In genomic region chr15:99399503-99400245, GRCm38 (mm10) we compare ENCODE assay signal across 11 mouse cellular contexts. TPM values are rescaled to one million over a fixed set of nuclear protein-coding genes. Genes with fewer than 3 reads are reported as not detected.
A peak's percentile ranks its signal among the peaks of the same experiment; 100 is the strongest.
DNase-seq lines count a peak whose midpoint lies in the region; ATAC-seq lines count a peak whose summit lies in the region.
"Had no signal": no experiment of that assay in that cellular context is flagged by ENCODE, and none has a peak within 500 bp of the region (broad histone marks: within the 10 kb centered on the region; RNA-seq: fewer than 3 reads in every experiment).

No protein-coding gene starts in this region.

- H3K4me2 ChIP-seq in heart, embryonic 11.5 days, result no peak overlapping the region
- no peak overlapping the region for H3K4me2 ChIP-seq in midbrain, embryonic 13.5 days (replicated peaks)
- no peak overlapping the region for H3K4me2 ChIP-seq in midbrain, embryonic 11.5 days
- no peak overlapping the region for H3K4me2 ChIP-seq in heart, embryonic 13.5 days
- H3K4me2 ChIP-seq: embryonic facial prominence, embryonic 12.5 days; neural tube, embryonic 12.5 days had no signal

- no peak for ATAC-seq in heart, embryonic 11.5 days (replicated peaks; ENCODE audit: insufficient number of reproducible peaks, low FRiP score, low TSS enrichment)
- ATAC-seq in midbrain, embryonic 13.5 days, result no peak
- ATAC-seq in midbrain, embryonic 11.5 days (ENCODE audit: low FRiP score), result no peak
- ATAC-seq in heart, embryonic 13.5 days (ENCODE audit: extremely low read depth, insufficient number of reproducible peaks, low FRiP score, low TSS enrichment), result no peak

- DNase-seq in heart, embryonic 10.5 days (ENCODE audit: low spot score), result no peak
- no peak for DNase-seq in midbrain, embryonic 11.5 days (ENCODE audit: low spot score, missing footprints)
- no peak for DNase-seq in right cerebral cortex, postnatal 4 days
- no peak for DNase-seq in urinary bladder, postnatal 14 days (ENCODE audit: low spot score)
- DNase-seq: kidney, postnatal 14 days had no signal

- H3K27me3 ChIP-seq in heart, embryonic 10.5 days (ENCODE audit: insufficient read depth, poor library complexity, severe bottlenecking), result no peaks in the 10 kb centered on the region
- H3K27me3 ChIP-seq in heart, embryonic 11.5 days (ENCODE audit: control insufficient read depth, insufficient read depth, low read length), result no peaks in the 10 kb centered on the region
- no peaks in the 10 kb centered on the region for H3K27me3 ChIP-seq in midbrain, embryonic 13.5 days
- no peaks in the 10 kb centered on the region for H3K27me3 ChIP-seq in midbrain, embryonic 11.5 days (ENCODE audit: control insufficient read depth, insufficient read depth, low read length)
- no peaks in the 10 kb centered on the region for H3K27me3 ChIP-seq in heart, embryonic 13.5 days (replicated peaks)
- H3K27me3 ChIP-seq: embryonic facial prominence, embryonic 12.5 days; neural tube, embryonic 12.5 days had no signal

- no peak overlapping the region for H3K9ac ChIP-seq in heart, embryonic 11.5 days (ENCODE audit: low read depth, low read length)
- H3K9ac ChIP-seq in midbrain, embryonic 13.5 days (replicated peaks), result no peak overlapping the region
- no peak overlapping the region for H3K9ac ChIP-seq in midbrain, embryonic 11.5 days (ENCODE audit: low read length)
- peak overlapping the region; percentile 25; the same call in 1 of the 2 replicates for H3K9ac ChIP-seq in heart, embryonic 13.5 days
- H3K9ac ChIP-seq: embryonic facial prominence, embryonic 12.5 days; liver, embryonic 14.5 days; neural tube, embryonic 12.5 days had no signal

- H3K4me1 ChIP-seq in heart, embryonic 10.5 days, result peaks cover 46% of the 10 kb centered on the region
- H3K4me1 ChIP-seq in heart, embryonic 11.5 days (ENCODE audit: control insufficient read depth, insufficient read depth, low read length), result peaks cover 34% of the 10 kb centered on the region
- peaks cover 44% of the 10 kb centered on the region for H3K4me1 ChIP-seq in midbrain, embryonic 13.5 days (replicated peaks)
- peaks cover 8% of the 10 kb centered on the region for H3K4me1 ChIP-seq in midbrain, embryonic 11.5 days (ENCODE audit: control insufficient read depth, insufficient read depth, low read length)
- peaks cover 66% of the 10 kb centered on the region for H3K4me1 ChIP-seq in heart, embryonic 13.5 days

- H3K4me3 ChIP-seq in heart, embryonic 10.5 days, result no peak overlapping the region
- H3K4me3 ChIP-seq in heart, embryonic 11.5 days (ENCODE audit: low read depth, low read length), result no peak overlapping the region
- H3K4me3 ChIP-seq in midbrain, embryonic 13.5 days (replicated peaks), result no peak overlapping the region
- no peak overlapping the region for H3K4me3 ChIP-seq in midbrain, embryonic 11.5 days (ENCODE audit: low read depth, low read length)
- no peak overlapping the region for H3K4me3 ChIP-seq in heart, embryonic 13.5 days
- H3K4me3 ChIP-seq: embryonic facial prominence, embryonic 12.5 days; neural tube, embryonic 12.5 days had no signal

- peak overlapping the region; percentile 29; the same call in 1 of the 2 replicates for H3K27ac ChIP-seq in heart, embryonic 10.5 days
- no peak overlapping the region for H3K27ac ChIP-seq in heart, embryonic 11.5 days (ENCODE audit: low read depth, low read length)
- peak overlapping the region; percentile 40; the same call in 1 of the 2 replicates for H3K27ac ChIP-seq in midbrain, embryonic 13.5 days
- no peak overlapping the region for H3K27ac ChIP-seq in midbrain, embryonic 11.5 days (ENCODE audit: low read depth, low read length)
- H3K27ac ChIP-seq in heart, embryonic 13.5 days (replicated peaks), result peak overlapping the region; percentile 50
- H3K27ac ChIP-seq: embryonic facial prominence, embryonic 12.5 days; liver, embryonic 14.5 days; neural tube, embryonic 12.5 days had no signal

- no peaks in the 10 kb centered on the region for H3K9me3 ChIP-seq in heart, embryonic 10.5 days
- no peaks in the 10 kb centered on the region for H3K9me3 ChIP-seq in heart, embryonic 11.5 days (replicated peaks; ENCODE audit: control insufficient read depth, low read length)
- H3K9me3 ChIP-seq in midbrain, embryonic 13.5 days, result no peaks in the 10 kb centered on the region
- H3K9me3 ChIP-seq in midbrain, embryonic 11.5 days (ENCODE audit: control insufficient read depth, low read length), result no peaks in the 10 kb centered on the region
- no peaks in the 10 kb centered on the region for H3K9me3 ChIP-seq in heart, embryonic 13.5 days
- H3K9me3 ChIP-seq: embryonic facial prominence, embryonic 12.5 days; neural tube, embryonic 12.5 days had no signal

- peaks cover 37% of the 10 kb centered on the region for H3K36me3 ChIP-seq in heart, embryonic 10.5 days
- H3K36me3 ChIP-seq in heart, embryonic 11.5 days (ENCODE audit: control insufficient read depth, insufficient read depth, low read length), result peaks cover 6% of the 10 kb centered on the region; the same call in 1 of the 2 replicates
- H3K36me3 ChIP-seq in midbrain, embryonic 13.5 days, result peaks cover 27% of the 10 kb centered on the region
- no peaks in the 10 kb centered on the region; the same call in 1 of the 2 replicates for H3K36me3 ChIP-seq in midbrain, embryonic 11.5 days (ENCODE audit: control insufficient read depth, insufficient read depth, low read length)
- peaks cover 39% of the 10 kb centered on the region for H3K36me3 ChIP-seq in heart, embryonic 13.5 days

- WGBS in heart, embryonic 10.5 days, result 69% methylated on average over 15 of the region's 15 CpGs
- 68% methylated on average over 15 of the region's 15 CpGs for WGBS in heart, embryonic 11.5 days (ENCODE audit: insufficient replicate concordance)
- WGBS in midbrain, embryonic 13.5 days, result 73% methylated on average over 15 of the region's 15 CpGs
- 85% methylated on average over 15 of the region's 15 CpGs for WGBS in midbrain, embryonic 11.5 days
- WGBS in heart, embryonic 13.5 days, result 67% methylated on average over 15 of the region's 15 CpGs

RNA-seq across cellular contexts. Expression of gene Tmbim6, which starts 7.0 kb away (rescaled TPM):
- polyA plus RNA-seq in heart, embryonic 10.5 days (2016; fragmentation: Nextera tagmentation; extraction: Ambion mirVana), result 295 and 308 TPM in 2 replicates
- 233 and 290 TPM in 2 replicates for polyA plus RNA-seq in heart, embryonic 11.5 days (2014; fragmentation: Nextera tagmentation; extraction: Ambion mirVana)
- polyA plus RNA-seq in midbrain, embryonic 13.5 days (2015; fragmentation: Nextera tagmentation; extraction: Ambion mirVana), result 228 and 244 TPM in 2 replicates
- polyA plus RNA-seq in midbrain, embryonic 11.5 days (2014; fragmentation: Nextera tagmentation; extraction: Ambion mirVana), result 228 and 248 TPM in 2 replicates
- 248 and 251 TPM in 2 replicates for polyA plus RNA-seq in heart, embryonic 13.5 days (2015; fragmentation: Nextera tagmentation; extraction: Ambion mirVana)

RNA-seq across cellular contexts. Expression of gene Fmnl3, which starts 29.4 kb away (rescaled TPM):
- 14.3 and 17.5 TPM in 2 replicates for polyA plus RNA-seq in heart, embryonic 10.5 days (2016; fragmentation: Nextera tagmentation; extraction: Ambion mirVana)
- 11.0 and 11.4 TPM in 2 replicates for polyA plus RNA-seq in heart, embryonic 11.5 days (2014; fragmentation: Nextera tagmentation; extraction: Ambion mirVana)
- polyA plus RNA-seq in midbrain, embryonic 13.5 days (2015; fragmentation: Nextera tagmentation; extraction: Ambion mirVana), result 8.5 and 8.7 TPM in 2 replicates
- polyA plus RNA-seq in midbrain, embryonic 11.5 days (2014; fragmentation: Nextera tagmentation; extraction: Ambion mirVana), result 8.6 and 8.9 TPM in 2 replicates
- polyA plus RNA-seq in heart, embryonic 13.5 days (2015; fragmentation: Nextera tagmentation; extraction: Ambion mirVana), result 12.9 and 13.0 TPM in 2 replicates

RNA-seq across cellular contexts. Expression of gene Nckap5l, which starts 57.9 kb away (rescaled TPM):
- polyA plus RNA-seq in heart, embryonic 10.5 days (2016; fragmentation: Nextera tagmentation; extraction: Ambion mirVana), result 10.7 and 12.8 TPM in 2 replicates
- polyA plus RNA-seq in heart, embryonic 11.5 days (2014; fragmentation: Nextera tagmentation; extraction: Ambion mirVana), result 9.0 and 9.1 TPM in 2 replicates
- 12.2 and 15.6 TPM in 2 replicates for polyA plus RNA-seq in midbrain, embryonic 13.5 days (2015; fragmentation: Nextera tagmentation; extraction: Ambion mirVana)
- 8.0 and 9.4 TPM in 2 replicates for polyA plus RNA-seq in midbrain, embryonic 11.5 days (2014; fragmentation: Nextera tagmentation; extraction: Ambion mirVana)
- 6.8 and 7.7 TPM in 2 replicates for polyA plus RNA-seq in heart, embryonic 13.5 days (2015; fragmentation: Nextera tagmentation; extraction: Ambion mirVana)

Comparison
In these comparisons a context has a peak if more than half of its experiments do, and no peak if none do; other contexts are left out.
1. H3K27ac ChIP-seq: peak in heart, embryonic 10.5 days (single experiment), midbrain, embryonic 13.5 days (single experiment) and heart, embryonic 13.5 days (single experiment); none in heart, embryonic 11.5 days (single experiment) and midbrain, embryonic 11.5 days (single experiment).